Comparison of ENCODE assay signal across 8 mouse cellular contexts in the genomic region with DNA sequence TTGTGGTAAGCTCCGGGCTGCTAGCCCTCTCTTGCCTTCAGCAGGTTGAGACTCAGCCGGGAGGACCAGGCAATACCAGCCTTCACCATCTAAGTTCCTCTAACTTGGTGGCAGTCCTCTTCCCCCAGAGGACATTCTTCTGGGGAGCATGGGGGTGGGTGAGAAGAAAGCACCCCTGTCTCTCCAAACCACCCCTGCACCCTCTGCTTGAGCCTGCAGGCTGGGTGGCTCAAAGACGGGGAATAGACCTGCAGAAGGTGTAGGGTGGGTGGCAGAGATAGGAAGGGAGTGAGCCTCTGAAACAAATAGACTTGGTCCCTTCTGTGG. TPM values are rescaled to one million over a fixed set of nuclear protein-coding genes. Genes with fewer than 3 reads are reported as not detected.
DNase-seq lines count a peak whose midpoint lies in the region; ATAC-seq lines count a peak whose summit lies in the region.

No protein-coding gene starts in this region.

- DNase-seq in heart, adult 8-10 months (ENCODE audit: low spot score): no peak
- peak; percentile 7 for DNase-seq in ES-CJ7 (ENCODE audit: low read depth, low spot score)
- no peak for DNase-seq in midbrain, embryonic 10.5 days (ENCODE audit: low spot score)
- no peak for DNase-seq in gastrocnemius, postnatal 14 days
- DNase-seq in left cerebral cortex, postnatal 4 days: no peak

- ATAC-seq in heart, embryonic 12.5 days (ENCODE audit: insufficient number of reproducible peaks, low FRiP score): peak; percentile 31; the same call in 1 of the 2 replicates
- 0 out of 2 replicates have a peak, but pooled peaks have one; percentile 5 for ATAC-seq in granulocyte monocyte progenitor cell, adult 5-6 weeks (replicated peaks; ENCODE audit: poor library complexity, severe bottlenecking)
- no peak for ATAC-seq in erythroblast, adult 5-6 weeks (replicated peaks; ENCODE audit: low FRiP score, poor library complexity, severe bottlenecking)

- no peaks in the 10 kb centered on the region for H3K27me3 ChIP-seq in heart, embryonic 12.5 days (replicated peaks)
- peaks cover 58% of the 10 kb centered on the region for H3K27me3 ChIP-seq in midbrain, embryonic 10.5 days (ENCODE audit: low read depth, poor library complexity, severe bottlenecking)

- H3K4me3 ChIP-seq in heart, embryonic 12.5 days: peak overlapping the region; percentile 77
- H3K4me3 ChIP-seq in midbrain, embryonic 10.5 days: peak overlapping the region; percentile 76

- H3K9me3 ChIP-seq in heart, embryonic 12.5 days (replicated peaks): no peaks in the 10 kb centered on the region
- H3K9me3 ChIP-seq in midbrain, embryonic 10.5 days (replicated peaks): no peaks in the 10 kb centered on the region

- H3K27ac ChIP-seq in heart, embryonic 12.5 days (ENCODE audit: poor library complexity, severe bottlenecking): 0 out of 2 replicates have a peak overlapping the region, but pooled peaks have one; percentile 41
- 0 out of 2 replicates have a peak overlapping the region, but pooled peaks have one; percentile 79 for H3K27ac ChIP-seq in midbrain, embryonic 10.5 days (replicated peaks)

- WGBS in heart, embryonic 12.5 days: 4% methylated on average over 3 of the region's 3 CpGs
- 22% methylated on average over 3 of the region's 3 CpGs for WGBS in midbrain, embryonic 10.5 days

- peak overlapping the region; percentile 94 for H3K4me2 ChIP-seq in heart, embryonic 12.5 days

- peak overlapping the region; percentile 84 for H3K9ac ChIP-seq in heart, embryonic 12.5 days

- no peaks in the 10 kb centered on the region for H3K36me3 ChIP-seq in heart, embryonic 12.5 days
- H3K36me3 ChIP-seq in midbrain, embryonic 10.5 days: no peaks in the 10 kb centered on the region

- peaks cover 12% of the 10 kb centered on the region for H3K4me1 ChIP-seq in heart, embryonic 12.5 days (replicated peaks)
- H3K4me1 ChIP-seq in midbrain, embryonic 10.5 days: peaks cover 13% of the 10 kb centered on the region

- intact Hi-C loops in gastrocnemius, postnatal 14 days (cut with DNase I; ENCODE audit: low total_unique reads): no loop called here
- intact Hi-C loops in left cerebral cortex, postnatal 4 days (cut with DNase I): no loop called here

RNA-seq across cellular contexts. Expression of a gene that starts 1.3 kb away (rescaled TPM):
- 4.8 and 5.6 TPM in 2 replicates for polyA plus RNA-seq in heart, embryonic 12.5 days (2016; fragmentation: Nextera tagmentation; extraction: Ambion mirVana)
- under 1 TPM; 0.09 to 0.28 (median 0.21) TPM for total RNA-seq in heart, adult 8-10 months (2022)
- not detected in 2 replicates for total RNA-seq in granulocyte monocyte progenitor cell, adult 5-6 weeks (2014; fragmentation: Nextera tagmentation)
- not detected in 2 replicates for total RNA-seq in granulocyte monocyte progenitor cell, adult 5-6 weeks (2017)
- 0.10 TPM in 1 of 2 replicates, not detected in the other for polyA plus RNA-seq in midbrain, embryonic 10.5 days (2016; fragmentation: Nextera tagmentation; extraction: Ambion mirVana)
- not detected in 2 replicates for total RNA-seq in erythroblast, adult 5-6 weeks (2015; ENCODE audit: low replicate concordance)
- not detected in 2 replicates for total RNA-seq in erythroblast, adult 5-6 weeks (2017; ENCODE audit: low replicate concordance)
- total RNA-seq in gastrocnemius, postnatal 14 days (2021): under 1 TPM; 0.09 to 0.14 TPM
- total RNA-seq in left cerebral cortex, postnatal 4 days (2021): 10 to 100 TPM; 50.5 to 51.2 TPM

Comparison
In these comparisons a context has a peak if more than half of its experiments do, and no peak if none do; other contexts are left out.
1. RNA of a gene that starts 1.3 kb away (total RNA-seq): 50.5 to 51.2 TPM in left cerebral cortex, postnatal 4 days; 0.09 to 0.28 TPM in heart, adult 8-10 months, 0.09 to 0.14 TPM in gastrocnemius, postnatal 14 days, not detected in granulocyte monocyte progenitor cell, adult 5-6 weeks and not detected in erythroblast, adult 5-6 weeks; every median in the first group is over 10 times any median in the second.